Mouse (Mus musculus) midbrain, embryonic 10.5 days (tissue): Measurements from ENCODE around the gene Gbp10. TPM values are rescaled to one million over a fixed set of nuclear protein-coding genes. Genes with fewer than 3 reads are reported as not detected.

Experiments used
- DNase-seq: peaks from one replicate; pipeline ENCODE4 v3.0.0-alpha.2; 2017; ENCODE audit warnings: low spot score
- H3K27ac ChIP-seq: fragments of 300-500 bp; sonication (generic); replicated peaks from 2 replicates; pipeline ENCODE4 v1.5.1; 2016; ENCODE audit warnings: mild to moderate bottlenecking
- H3K27me3 ChIP-seq: fragments of 300-500 bp; sonication (generic); 2 replicates; pipeline ENCODE4 v1.6.1; 2016; ENCODE audit warnings: low read depth, mild to moderate bottlenecking; ENCODE audit not compliant: poor library complexity, severe bottlenecking
- H3K36me3 ChIP-seq: fragments of 300-500 bp; sonication (generic); 2 replicates; pipeline ENCODE4 v1.6.1; 2016; ENCODE audit warnings: mild to moderate bottlenecking, moderate library complexity
- H3K4me1 ChIP-seq: fragments of 300-500 bp; sonication (generic); 2 replicates; pipeline ENCODE4 v1.6.1; 2016
- H3K4me3 ChIP-seq: fragments of 300-500 bp; sonication (generic); 2 replicates; pipeline ENCODE4 v1.5.1; 2016; ENCODE audit warnings: mild to moderate bottlenecking, moderate library complexity
- H3K9me3 ChIP-seq: fragments of 300-500 bp; sonication (generic); replicated peaks from 2 replicates; pipeline ENCODE4 v1.6.1; 2016; ENCODE audit warnings: mild to moderate bottlenecking
- polyA plus RNA-seq: library from polyadenylated mRNA; unstranded; fragments of >200 nt; fragmentation: Nextera tagmentation; extraction: Ambion mirVana; gene quantifications from 2 replicates; pipeline ENCODE4 v1.2.1, GENCODE M21; 2016

Gbp10 gene
- polyA plus RNA-seq, 1 experiment from 2014 or later = 0.30 TPM

GRCm38 (mm10) chr5:105181446-105181845 lies 57.9 kb downstream of the Gbp10 start:
- no peaks in the 10 kb centered on the region for H3K9me3 ChIP-seq
- no peaks in the 10 kb centered on the region for H3K36me3 ChIP-seq
- no peak overlapping the region for H3K4me3 ChIP-seq
- no peak overlapping the region for H3K27ac ChIP-seq
- H3K27me3 ChIP-seq = no peaks in the 10 kb centered on the region
- H3K4me1 ChIP-seq = no peaks in the 10 kb centered on the region
- no peak for DNase-seq

Other genes starting within 250 kb of the Gbp10 start
- gene Gbp9, start 100.0 kb downstream of the Gbp10 start, polyA plus RNA-seq = 0.81 and 1.1 TPM in 2 replicates
- gene Gbp8, start 100.0 kb downstream of the Gbp10 start, polyA plus RNA-seq = 0.26 and 0.46 TPM in 2 replicates
- gene Gbp4, start 99.9 kb downstream of the Gbp10 start, polyA plus RNA-seq = 0.17 and 0.47 TPM in 2 replicates
- gene Gm43302, start 54.2 kb upstream of the Gbp10 start, polyA plus RNA-seq = 0.10 TPM in 1 of 2 replicates, not detected in the other
- gene Gbp6, start 54.2 kb upstream of the Gbp10 start, polyA plus RNA-seq = 0.17 and 0.30 TPM in 2 replicates
- 6.9 and 9.5 TPM in 2 replicates for gene Lrrc8b, start 176.2 kb upstream of the Gbp10 start, polyA plus RNA-seq